Mouse (Mus musculus): ENCODE measurements around the gene Mbtps1.

Gene Mbtps1

DNA sequence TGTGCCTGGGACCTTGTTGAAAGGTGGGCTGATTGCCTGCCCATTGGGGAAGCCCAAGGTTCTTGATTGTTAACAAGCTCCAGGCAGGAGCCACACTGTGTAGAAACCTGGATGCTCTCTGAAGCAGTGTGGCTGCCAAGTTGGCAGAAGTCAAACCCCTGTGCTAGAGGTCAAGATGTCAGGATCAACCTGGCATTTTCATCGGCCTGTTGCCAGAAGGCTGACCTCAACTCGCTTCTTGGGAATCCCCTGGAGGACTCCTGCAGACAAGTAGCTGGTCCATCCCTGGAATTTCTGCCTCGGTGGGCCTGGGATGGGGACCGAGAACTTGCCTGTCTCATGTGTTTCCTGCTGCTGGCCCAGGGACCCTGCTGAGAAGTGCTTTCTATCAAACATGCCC, 56.4 kb downstream of the Mbtps1 start:
- in situ Hi-C loops (cut with MseI, MboI) = no loop called here

DNA sequence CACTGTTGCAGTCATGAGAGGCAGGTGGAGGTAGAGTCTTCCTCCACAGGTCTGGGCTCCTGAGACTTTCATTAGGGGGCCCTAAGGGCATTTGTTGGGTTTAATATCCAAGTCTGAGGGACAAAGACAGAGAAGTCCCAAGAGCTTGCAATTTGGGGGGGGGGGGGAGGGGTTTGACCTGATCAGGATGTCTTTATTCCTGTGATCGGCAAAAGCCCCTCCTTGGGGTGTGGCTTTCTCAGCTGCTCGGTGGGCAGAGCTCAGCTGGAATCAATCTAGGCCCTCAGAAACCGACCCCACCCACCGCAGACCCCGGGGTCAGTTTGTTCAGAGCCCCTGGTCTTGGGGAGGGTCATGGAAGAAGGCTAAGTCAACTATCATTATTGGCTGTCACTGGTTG, 56.9 kb downstream of the Mbtps1 start, which contains the start of gene Slc38a8:
TSS of gene Slc38a8 (minus strand) at position 101 of the 400 bp plus-strand sequence.
- in situ Hi-C loops (cut with MseI, MboI) = no loop called here

DNA sequence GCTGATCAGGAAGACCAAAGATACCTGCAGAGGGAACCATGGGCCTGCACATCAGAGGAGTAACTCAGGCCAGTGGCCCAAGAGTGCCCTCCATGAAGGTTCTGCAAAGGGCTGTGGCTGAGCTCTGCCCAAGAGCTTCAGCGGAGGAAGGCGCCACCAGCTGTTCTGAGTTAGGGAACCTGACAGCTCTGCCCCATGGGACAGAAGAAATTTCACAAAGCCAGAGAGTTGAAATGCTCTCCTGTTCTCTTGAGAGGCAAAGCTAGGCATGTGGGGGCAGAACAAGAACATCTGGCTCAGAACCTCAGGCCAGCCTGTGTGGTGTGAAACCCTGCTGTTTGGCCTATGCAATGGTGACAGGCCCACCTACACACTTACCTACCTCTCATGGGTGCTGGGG, 58.7 kb downstream of the Mbtps1 start:
- in situ Hi-C loops (cut with MseI, MboI) = loop anchor here (5.0 kb wide), 3 partner anchors 48 to 88 kb away; no protein-coding TSS in a partner anchor

DNA sequence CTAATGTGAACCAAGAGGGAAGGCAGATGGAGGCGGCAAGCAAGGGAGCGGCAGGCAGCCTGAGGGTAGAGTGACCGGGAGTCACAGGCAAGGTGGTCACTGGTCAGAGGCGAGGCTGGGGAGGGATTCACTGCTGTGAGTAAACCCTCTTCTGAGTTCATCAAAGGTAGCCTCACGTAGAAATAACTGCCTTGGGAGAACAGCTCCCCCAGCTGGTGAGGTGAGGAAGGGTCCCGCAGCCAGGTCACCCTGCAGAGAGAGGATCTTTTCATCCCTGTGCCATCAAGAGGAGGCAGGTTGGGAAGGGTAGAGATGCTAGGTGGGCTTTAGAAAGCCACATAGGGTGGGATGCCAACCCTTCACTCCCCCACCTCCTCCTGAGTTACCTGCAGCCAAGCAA, 61.7 kb downstream of the Mbtps1 start:
- in situ Hi-C loops (cut with MseI, MboI) = loop anchor here (5.0 kb wide), 3 partner anchors 45 to 85 kb away; no protein-coding TSS in a partner anchor

DNA sequence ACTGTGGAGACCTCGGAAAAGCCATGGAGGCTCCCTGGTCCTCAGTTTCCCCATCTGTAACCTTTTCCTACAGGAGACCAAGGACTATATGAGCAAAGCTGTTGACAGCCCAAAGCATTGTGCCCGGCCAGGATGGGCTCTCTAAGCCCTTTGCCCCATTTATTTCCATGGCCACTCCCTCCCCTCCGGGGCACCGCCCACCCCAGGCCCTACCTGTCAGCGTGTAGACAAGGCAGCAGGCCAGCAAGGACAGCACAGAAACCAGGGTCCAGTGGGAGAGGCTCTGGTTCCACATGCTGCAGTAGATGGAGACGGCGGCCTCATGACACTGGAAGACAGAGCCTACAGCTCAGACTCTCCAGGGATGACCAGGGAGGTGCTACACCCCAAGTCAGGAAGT, 71.4 kb downstream of the Mbtps1 start:
- in situ Hi-C loops (cut with MseI, MboI) = no loop called here

DNA sequence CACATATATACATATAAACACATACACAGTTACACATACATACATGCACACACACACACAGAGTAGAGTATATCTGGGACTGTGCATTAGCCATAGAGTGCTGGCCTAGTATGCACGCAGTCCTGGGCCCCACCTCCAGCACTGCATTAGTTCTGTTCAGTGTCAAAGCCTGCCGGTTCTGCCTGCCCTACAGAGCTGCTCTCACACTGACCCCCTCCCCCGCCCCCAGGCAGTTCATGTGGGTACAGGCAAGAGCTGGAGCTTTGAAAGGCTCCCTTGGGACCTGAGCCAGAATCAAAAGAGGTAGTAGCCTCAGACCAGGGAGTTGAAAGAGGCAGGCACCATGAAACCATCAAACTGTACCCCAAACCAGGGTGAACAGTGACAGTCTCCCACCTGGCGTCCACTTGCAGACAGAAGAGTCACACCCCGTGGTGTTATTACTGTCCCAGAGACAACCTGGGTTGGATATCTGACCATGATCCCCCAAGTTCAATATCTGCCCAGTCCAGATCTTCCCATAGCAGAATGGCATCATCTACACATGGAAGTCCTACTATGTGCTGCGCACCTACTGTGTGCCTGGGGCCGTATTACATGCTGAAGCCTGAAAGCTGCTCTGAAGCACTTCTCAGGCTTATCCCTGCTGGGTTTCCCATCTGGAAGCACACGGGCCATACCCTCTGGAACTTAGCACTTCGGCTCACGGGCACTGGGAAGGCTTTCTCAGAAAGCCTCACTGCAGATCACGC, 74.2 kb downstream of the Mbtps1 start:
- in situ Hi-C loops (cut with MseI, MboI) = no loop called here

DNA sequence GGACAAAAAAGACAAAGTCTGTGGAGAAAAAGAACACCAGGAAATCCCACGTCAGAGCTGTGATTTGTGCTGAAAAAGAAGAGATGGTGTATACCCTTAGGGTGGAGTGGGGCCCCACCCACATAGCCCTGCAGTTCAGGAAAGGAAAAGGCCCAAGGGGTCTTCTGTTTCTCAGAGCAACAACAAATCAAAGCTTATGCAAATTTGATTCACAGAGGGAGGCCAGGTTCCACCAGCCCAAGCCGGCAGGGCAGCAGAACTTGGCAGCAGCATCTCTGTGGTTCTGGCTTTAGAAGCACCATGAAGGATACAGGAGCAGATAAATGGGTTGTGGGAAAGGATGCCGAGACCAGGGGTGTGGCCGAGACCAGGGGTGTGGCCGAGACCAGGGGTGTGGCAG, 79.9 kb downstream of the Mbtps1 start:
- in situ Hi-C loops (cut with MseI, MboI) = no loop called here

DNA sequence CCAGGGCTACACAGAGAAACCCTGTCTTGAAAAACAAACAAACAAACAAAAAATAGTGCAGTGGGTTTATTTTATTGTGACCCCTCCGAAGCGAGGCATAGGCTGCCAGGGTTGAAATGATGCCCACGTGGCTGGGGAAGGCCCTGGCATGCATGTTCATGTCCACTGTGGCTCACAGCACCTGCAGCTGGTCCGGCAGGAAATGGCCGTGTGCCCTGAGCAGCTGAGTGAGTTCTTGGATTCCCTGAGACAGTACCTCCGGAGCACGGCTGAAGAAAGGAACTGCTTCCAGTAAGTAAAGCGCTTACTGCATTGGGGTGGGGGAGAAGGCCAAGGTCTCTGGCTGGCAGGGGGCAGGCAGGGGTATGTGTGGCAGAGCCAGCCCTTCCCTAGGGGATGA, 90.4 kb downstream of the Mbtps1 start:
- in situ Hi-C loops (cut with MseI, MboI) = no loop called here

DNA sequence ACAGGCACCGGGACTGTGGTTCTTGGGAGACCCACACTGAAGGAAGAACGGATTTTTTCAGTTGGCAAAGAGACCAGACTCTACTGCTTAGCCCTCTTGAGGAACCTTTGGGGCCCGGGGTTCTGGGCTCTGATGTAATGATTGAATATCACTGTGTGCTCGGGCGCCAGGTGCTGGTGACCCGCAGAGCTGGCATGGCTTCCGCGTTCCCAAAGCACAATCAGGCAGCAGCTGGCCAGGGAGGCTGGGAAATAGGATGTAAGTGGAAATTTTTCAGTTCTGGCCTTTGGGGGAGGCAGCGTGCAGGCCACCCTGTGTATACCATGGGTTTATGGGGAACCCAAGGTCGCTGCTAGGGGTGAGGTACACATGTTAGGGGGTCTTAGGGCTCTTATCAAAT, 91.7 kb downstream of the Mbtps1 start:
- in situ Hi-C loops (cut with MseI, MboI) = no loop called here

DNA sequence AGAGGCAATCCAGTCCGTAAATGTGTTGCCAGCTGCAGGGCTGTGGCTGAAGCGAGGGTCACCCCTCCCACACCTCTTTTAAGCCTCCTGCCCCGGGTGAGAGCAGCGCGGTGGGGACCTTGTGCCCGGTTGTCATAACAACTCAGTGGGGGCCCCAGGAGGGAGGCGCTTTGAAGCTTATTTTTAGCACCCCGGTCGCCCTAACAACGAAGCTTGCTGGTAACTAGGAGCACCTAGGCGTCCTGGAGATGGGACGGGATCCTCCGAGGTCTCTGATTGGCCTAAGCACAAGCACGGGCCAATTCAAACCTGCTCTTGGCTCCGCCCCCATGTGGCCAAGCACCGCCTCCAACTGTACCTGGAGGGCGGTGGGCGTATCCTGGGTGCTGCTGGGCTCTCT, 92.4 kb downstream of the Mbtps1 start:
- in situ Hi-C loops (cut with MseI, MboI) = no loop called here

DNA sequence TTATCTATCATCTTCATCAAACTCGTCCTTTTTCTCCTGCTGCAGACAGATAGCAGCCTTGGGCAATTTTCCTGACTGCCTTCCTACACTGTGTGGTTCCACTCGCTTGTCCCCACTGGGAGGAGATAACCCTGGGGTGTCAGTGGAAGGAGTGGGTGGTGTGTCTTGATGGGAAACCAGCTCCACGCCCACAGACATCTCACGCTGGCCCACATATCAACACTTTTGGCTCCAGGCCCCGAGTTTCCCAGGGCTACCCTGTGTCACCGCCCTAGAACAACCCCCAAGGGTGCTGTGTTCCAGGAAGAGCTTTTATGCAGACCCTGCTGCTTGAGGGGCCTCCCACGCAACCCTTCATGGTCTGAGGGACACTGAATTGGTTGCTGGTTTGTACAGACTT, 94.8 kb downstream of the Mbtps1 start:
- in situ Hi-C loops (cut with MseI, MboI) = no loop called here

DNA sequence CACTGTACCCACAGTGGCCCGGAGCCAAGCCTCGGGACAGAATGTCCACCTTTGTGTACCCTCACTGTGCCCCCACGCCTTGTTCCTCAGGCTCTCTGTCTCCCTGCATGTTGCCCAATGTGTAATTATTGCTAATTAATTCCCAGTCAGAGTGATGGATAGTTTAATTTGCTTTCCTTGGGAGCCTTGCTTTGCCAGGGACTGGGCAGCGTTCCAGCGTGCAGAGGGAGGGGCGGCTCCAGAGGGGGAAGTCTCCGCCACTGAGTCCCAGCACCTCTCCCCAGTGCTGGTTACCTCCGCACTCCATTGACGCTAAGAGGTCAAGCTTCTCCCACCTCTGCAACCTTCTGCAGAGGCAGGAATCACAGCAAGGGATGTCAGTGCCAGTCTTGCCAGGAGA, 97.2 kb downstream of the Mbtps1 start:
- in situ Hi-C loops (cut with MseI, MboI) = no loop called here

DNA sequence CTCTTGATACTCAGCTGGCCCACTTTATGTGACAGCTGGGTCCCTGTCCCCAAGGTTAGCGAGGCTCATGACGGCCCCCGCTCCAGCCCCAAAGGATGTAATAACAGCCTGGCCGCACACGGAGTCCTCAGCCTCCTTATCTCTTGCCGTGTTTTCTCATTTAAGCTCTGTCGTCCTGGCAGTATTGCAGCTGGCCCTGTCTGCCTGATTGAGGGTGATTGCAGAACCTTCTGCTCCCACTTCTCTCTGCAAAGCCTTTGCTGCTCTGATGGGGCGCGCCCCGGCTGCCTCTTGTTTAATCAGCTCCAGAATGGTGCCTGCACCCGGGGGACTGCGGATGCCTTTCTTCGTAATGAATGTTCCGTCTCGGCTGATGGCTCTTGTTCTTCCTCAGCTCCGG, 98.8 kb downstream of the Mbtps1 start:
- in situ Hi-C loops (cut with MseI, MboI) = no loop called here
